Mouse (Mus musculus): Measurements from ENCODE around the gene Stx3. TPM values are rescaled to one million over a fixed set of nuclear protein-coding genes. Genes with fewer than 3 reads are reported as not detected.
A peak's percentile ranks its signal among the peaks of the same experiment; 100 is the strongest.

The Stx3 gene
- total RNA-seq, 2 experiments from 2014 or later, result 1.7 to 2.6 TPM

GRCm38 (mm10) chr19:11817586-11817985, 1.6 kb downstream of the Stx3 start:
- H3K27ac ChIP-seq, result peak overlapping the region; percentile 83
- no peak for DNase-seq
- TF ChIP-seq CTCF (IDR thresholded peaks at IDR 0.05), result no peak
- intact Hi-C loops (cut with DNase I), result loop anchor here (1.0 kb wide), 1 partner anchor 39 kb away; no protein-coding TSS in a partner anchor
- H3K4me3 ChIP-seq, result peak overlapping the region; percentile 92

- Histone ChIP-seq H3K4me3 (no peak overlapping the region), H3K27ac (no peak overlapping the region; the same call in none of the 2 replicates)
- TF ChIP-seq CTCF (IDR thresholded peaks at IDR 0.05), result no peak
- no peak for DNase-seq
- intact Hi-C loops (cut with DNase I), result loop anchor here (1.0 kb wide), 1 partner anchor 38 kb away; no protein-coding TSS in a partner anchor
Measured at GRCm38 (mm10) chr19:11816706-11817105, 2.5 kb downstream of the Stx3 start.

- intact Hi-C loops (cut with DNase I), result no loop called here
- Histone ChIP-seq H3K27ac (0 out of 2 replicates have a peak overlapping the region, but pooled peaks have one; percentile 6), H3K4me3 (no peak overlapping the region)
- TF ChIP-seq CTCF (IDR thresholded peaks at IDR 0.05), result no peak
- no peak for DNase-seq
Measured at GRCm38 (mm10) chr19:11814742-11815333, 4.4 kb downstream of the Stx3 start.

GRCm38 (mm10) chr19:11813649-11814048, 5.6 kb downstream of the Stx3 start:
- no peak for DNase-seq
- intact Hi-C loops (cut with DNase I), result no loop called here
- peak overlapping the region; percentile 71 for H3K27ac ChIP-seq
- no peak for TF ChIP-seq CTCF (IDR thresholded peaks at IDR 0.05)
- H3K4me3 ChIP-seq, result peak overlapping the region; percentile 26; the same call in 1 of the 2 replicates

- intact Hi-C loops (cut with DNase I), result no loop called here
- no peak for TF ChIP-seq CTCF (IDR thresholded peaks at IDR 0.05)
- H3K4me3 ChIP-seq, result no peak overlapping the region; the same call in 1 of the 2 replicates
- H3K27ac ChIP-seq, result peak overlapping the region; percentile 71
- no peak for DNase-seq
Measured at GRCm38 (mm10) chr19:11813136-11813535, 6.1 kb downstream of the Stx3 start.

- Histone ChIP-seq H3K27ac (peak overlapping the region; percentile 74), H3K4me3 (no peak overlapping the region)
- intact Hi-C loops (cut with DNase I), result no loop called here
- no peak for DNase-seq
- TF ChIP-seq CTCF (IDR thresholded peaks at IDR 0.05), result no peak
Measured at GRCm38 (mm10) chr19:11811688-11812365, 7.4 kb downstream of the Stx3 start.

GRCm38 (mm10) chr19:11810856-11811255, 8.3 kb downstream of the Stx3 start:
- intact Hi-C loops (cut with DNase I), result no loop called here
- Histone ChIP-seq H3K4me3 (no peak overlapping the region; the same call in 1 of the 2 replicates), H3K27ac (peak overlapping the region; percentile 74)
- peak; percentile 49 for DNase-seq
- no peak for TF ChIP-seq CTCF (IDR thresholded peaks at IDR 0.05)

- H3K4me3 ChIP-seq, result no peak overlapping the region; the same call in 1 of the 2 replicates
- DNase-seq, result no peak
- no peak for TF ChIP-seq CTCF (IDR thresholded peaks at IDR 0.05)
- intact Hi-C loops (cut with DNase I), result no loop called here
- H3K27ac ChIP-seq, result peak overlapping the region; percentile 74
Measured at GRCm38 (mm10) chr19:11810003-11810758, 9.0 kb downstream of the Stx3 start.

- no peak overlapping the region for H3K4me3 ChIP-seq
Measured at GRCm38 (mm10) chr19:11808452-11808851, 10.8 kb downstream of the Stx3 start.

GRCm38 (mm10) chr19:11807822-11808221, 11.4 kb downstream of the Stx3 start:
- intact Hi-C loops (cut with DNase I), result no loop called here
- Histone ChIP-seq H3K27ac (no peak overlapping the region), H3K4me3 (no peak overlapping the region)
- TF ChIP-seq CTCF (IDR thresholded peaks at IDR 0.05), result no peak
- no peak for DNase-seq

More at GRCm38 (mm10) chr19:11808452-11808851, 10.8 kb downstream of the Stx3 start:
- TF ChIP-seq CTCF (IDR thresholded peaks at IDR 0.05), result no peak
- intact Hi-C loops (cut with DNase I), result no loop called here
- H3K27ac ChIP-seq, result no peak overlapping the region
- DNase-seq, result no peak

GRCm38 (mm10) chr19:11807251-11807650, 12.0 kb downstream of the Stx3 start:
- intact Hi-C loops (cut with DNase I), result no loop called here
- Histone ChIP-seq H3K27ac (no peak overlapping the region), H3K4me3 (no peak overlapping the region)
- no peak for DNase-seq
- no peak for TF ChIP-seq CTCF (IDR thresholded peaks at IDR 0.05)

- peak overlapping the region; percentile 65 for H3K27ac ChIP-seq
- DNase-seq, result no peak
- no peak overlapping the region for H3K4me3 ChIP-seq
- intact Hi-C loops (cut with DNase I), result no loop called here
- TF ChIP-seq CTCF (IDR thresholded peaks at IDR 0.05), result no peak
Measured at GRCm38 (mm10) chr19:11804423-11804822, 14.8 kb downstream of the Stx3 start.
